Comparison of ENCODE assay signal across 30 mouse cellular contexts in the genomic region with DNA sequence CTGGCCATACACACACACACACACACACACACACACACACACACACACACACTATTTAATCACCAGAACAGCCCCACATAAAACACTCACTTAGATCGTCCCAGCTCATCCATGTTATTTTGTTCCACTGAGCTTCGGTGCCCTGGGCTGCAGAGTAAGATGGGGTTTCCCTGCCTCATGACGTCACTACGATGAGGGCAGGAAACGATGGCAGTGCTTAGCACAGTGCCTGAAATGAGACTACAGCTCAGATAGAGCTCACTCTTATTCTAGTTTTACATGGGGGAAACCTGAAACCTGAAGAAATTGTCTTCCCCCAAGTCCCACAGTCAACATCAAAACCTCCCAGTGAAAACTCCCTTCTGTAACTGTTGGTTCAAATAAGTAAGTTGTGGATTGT.
A peak's percentile ranks its signal among the peaks of the same experiment; 100 is the strongest.
DNase-seq lines count a peak whose midpoint lies in the region; ATAC-seq and TF ChIP-seq lines count a peak whose summit lies in the region.
"Had no signal": no experiment of that assay in that cellular context is flagged by ENCODE, and none has a peak within 500 bp of the region (broad histone marks: within the 10 kb centered on the region; RNA-seq: fewer than 3 reads in every experiment).

No protein-coding gene starts in this region.

- H3K9ac ChIP-seq in CH12.LX (ENCODE audit: insufficient read depth, low read depth): no peak overlapping the region
- H3K9ac ChIP-seq: embryonic facial prominence, embryonic 15.5 days; forebrain, embryonic 13.5 days; limb, embryonic 13.5 days; liver, embryonic 12.5 days; neural tube, embryonic 13.5 days had no signal

- peak; percentile 93 for ATAC-seq in inflammation-experienced regulatory T-cells, adult 6 months
- ATAC-seq: forebrain, embryonic 13.5 days; hindbrain, postnatal 0 days; intestine, postnatal 0 days; lung, postnatal 0 days; Patski had no signal

- H3K27ac ChIP-seq in spleen, adult 2 months (ENCODE audit: insufficient read depth, low read length): peak overlapping the region; percentile 68
- H3K27ac ChIP-seq in CH12.LX (ENCODE audit: insufficient read depth, low read depth): no peak overlapping the region
- H3K27ac ChIP-seq: embryonic facial prominence, embryonic 10.5 days; embryonic facial prominence, embryonic 15.5 days; forebrain, embryonic 13.5 days; hindbrain, postnatal 0 days; limb, embryonic 13.5 days; liver, embryonic 12.5 days; neural tube, embryonic 13.5 days had no signal

- no peak for TF ChIP-seq CTCF in spleen, adult 2 months (IDR thresholded peaks at IDR 0.05; ENCODE audit: extremely low read depth, insufficient read depth, insufficient read length, insufficient replicate concordance)
- TF ChIP-seq CTCF in CH12.LX (conservative IDR thresholded peaks at IDR 0.05 in 1 of 2, IDR thresholded peaks at IDR 0.05 in 1 of 2; ENCODE audit: low read depth in 2 of 2, low read length in 2 of 2): no peak

- H3K27me3 ChIP-seq in spleen, adult 2 months (ENCODE audit: control insufficient read depth, insufficient read depth, low read length): no peaks in the 10 kb centered on the region
- H3K27me3 ChIP-seq in CH12.LX (replicated peaks): no peaks in the 10 kb centered on the region
- no peaks in the 10 kb centered on the region for H3K27me3 ChIP-seq in splenic B cell, adult 2 months (ENCODE audit: control insufficient read depth, insufficient read depth, low read length, poor library complexity, severe bottlenecking)
- H3K27me3 ChIP-seq: embryonic facial prominence, embryonic 15.5 days; forebrain, embryonic 13.5 days; liver, embryonic 12.5 days; megakaryocyte, embryonic 14.5 days; neural tube, embryonic 13.5 days; Patski had no signal

- H3K4me3 ChIP-seq in spleen, adult 2 months (ENCODE audit: extremely low read depth, insufficient read depth, insufficient read length): no peak overlapping the region
- H3K4me3 ChIP-seq in CH12.LX (replicated peaks in 1 of 3; ENCODE audit: low read depth in 2 of 3, low read length in 2 of 3, poor library complexity in 1 of 3): peak overlapping the region in 1 of 3 experiments; percentile 32
- H3K4me3 ChIP-seq: embryonic facial prominence, embryonic 10.5 days; embryonic facial prominence, embryonic 15.5 days; forebrain, embryonic 13.5 days; limb, embryonic 13.5 days; liver, embryonic 12.5 days; megakaryocyte, embryonic 14.5 days; neural tube, embryonic 13.5 days had no signal

- TF ChIP-seq RAD21 in CH12.LX (IDR thresholded peaks at IDR 0.05; ENCODE audit: low read depth, low read length): no peak

- peak overlapping the region; percentile 91 for H3K4me2 ChIP-seq in CH12.LX (ENCODE audit: insufficient read depth, low read depth, poor library complexity, severe bottlenecking)
- H3K4me2 ChIP-seq: embryonic facial prominence, embryonic 15.5 days; forebrain, embryonic 13.5 days; limb, embryonic 13.5 days; liver, embryonic 12.5 days; neural tube, embryonic 13.5 days had no signal

- H3K36me3 ChIP-seq in spleen, adult 2 months (ENCODE audit: control insufficient read depth, insufficient read depth, low read length): no peaks in the 10 kb centered on the region
- H3K36me3 ChIP-seq in CH12.LX (replicated peaks in 1 of 2; ENCODE audit: control insufficient read depth in 1 of 2, insufficient read depth in 1 of 2, low read length in 1 of 2): no peaks in the 10 kb centered on the region
- no peaks in the 10 kb centered on the region for H3K36me3 ChIP-seq in splenic B cell, adult 2 months (ENCODE audit: control insufficient read depth, insufficient read depth, low read length, poor library complexity, severe bottlenecking)
- H3K36me3 ChIP-seq: embryonic facial prominence, embryonic 10.5 days; embryonic facial prominence, embryonic 15.5 days; limb, embryonic 13.5 days; liver, embryonic 12.5 days; neural tube, embryonic 13.5 days had no signal

- DNase-seq in spleen, adult 2 months (ENCODE audit: low read depth in 1 of 2, low spot score in 2 of 2): peak; percentile 45 to 73
- DNase-seq in spleen, postnatal 4 days (ENCODE audit: low spot score in 2 of 2): no peak
- DNase-seq in CH12.LX (ENCODE audit: extremely low read depth): peak; percentile 86
- peak; percentile 91 for DNase-seq in splenic B cell, adult 2 months (ENCODE audit: low read depth, low spot score)
- DNase-seq in urinary bladder, adult 18-20 months (ENCODE audit: low spot score in 2 of 2): no peak
- no peak for DNase-seq in adrenal gland, postnatal 4 days (ENCODE audit: low spot score in 2 of 2)
- no peak for DNase-seq in left cerebral cortex, adult 9 months (ENCODE audit: low spot score in 2 of 2)
- DNase-seq: adrenal gland, postnatal 25 days; cerebellum, adult 8-10 months; cerebellum, postnatal 25 days; gastrocnemius, postnatal 14 days; heart, postnatal 14 days; kidney, postnatal 25 days; lung, adult 18-20 months; lung, postnatal 4 days; midbrain, embryonic 14.5 days; right cerebral cortex, postnatal 14 days; thymus, postnatal 4 days had no signal

- no peak; the same call in 1 of the 2 replicates for TF ChIP-seq EP300 in CH12.LX (IDR thresholded peaks at IDR 0.05; ENCODE audit: low read length)

- no peaks in the 10 kb centered on the region for H3K9me3 ChIP-seq in CH12.LX (replicated peaks; ENCODE audit: low read length)
- H3K9me3 ChIP-seq: embryonic facial prominence, embryonic 10.5 days; embryonic facial prominence, embryonic 15.5 days; forebrain, embryonic 13.5 days; limb, embryonic 13.5 days; liver, embryonic 12.5 days; megakaryocyte, embryonic 14.5 days; neural tube, embryonic 13.5 days had no signal

- no peak for TF ChIP-seq POLR2A in spleen, adult 2 months (IDR thresholded peaks at IDR 0.05; ENCODE audit: low read depth, low read length)
- no peak for TF ChIP-seq POLR2A in CH12.LX (IDR thresholded peaks at IDR 0.05; ENCODE audit: low read depth, low read length)

- in situ Hi-C loops in CH12.LX (cut with MboI; ENCODE audit: low pct_ligation_motif_present, low pct_unique_long_range_greater_than_20kb, low sequenced_read_pairs): loop anchor here (5.0 to 25.0 kb wide), 4 partner anchors 152 to 500 kb away; no protein-coding TSS in a partner anchor

- dilution Hi-C loops in CH12.LX (cut with MboI; ENCODE audit: extremely low pct_ligation_motif_present, extremely low pct_unique_long_range_greater_than_20kb, low sequenced_read_pairs): no loop called here

- 23% methylated on average over 5 of the region's 5 CpGs for WGBS in spleen, adult 2 months

- H3K79me2 ChIP-seq in CH12.LX (replicated peaks; ENCODE audit: control insufficient read depth, extremely low read depth, insufficient read depth, poor library complexity, severe bottlenecking): no peaks in the 10 kb centered on the region

- H3K4me1 ChIP-seq in spleen, adult 2 months (ENCODE audit: control insufficient read depth, insufficient read depth, insufficient read length): peaks cover 11% of the 10 kb centered on the region; the same call in 1 of the 2 replicates
- peaks cover 10 to 59% of the 10 kb centered on the region in 2 experiments for H3K4me1 ChIP-seq in CH12.LX (ENCODE audit: control insufficient read depth in 1 of 2, insufficient read depth in 2 of 2)
- H3K4me1 ChIP-seq: forebrain, embryonic 13.5 days; neural tube, embryonic 13.5 days had no signal

TF ChIP-seq in CH12.LX, 34 proteins besides CTCF, POLR2A, EP300 and RAD21 (continues in another document):
- TF ChIP-seq UBTF (IDR thresholded peaks at IDR 0.05; ENCODE audit: low read depth, low read length) (no peak), POLR2AphosphoS2 (IDR thresholded peaks at IDR 0.05; ENCODE audit: low read depth, low read length) (no peak), MEF2A (IDR thresholded peaks at IDR 0.05; ENCODE audit: borderline replicate concordance, low read depth, low read length) (no peak), ZMIZ1 (IDR thresholded peaks at IDR 0.05; ENCODE audit: low read depth, low read length) (no peak), CHD2 (IDR thresholded peaks at IDR 0.05; ENCODE audit: low read length) (no peak), SIN3A (IDR thresholded peaks at IDR 0.05; ENCODE audit: low read length) (0 out of 2 replicates have a peak, but pooled peaks have one; percentile 39), SMC3 (IDR thresholded peaks at IDR 0.05; ENCODE audit: low read depth, low read length) (no peak), KAT2A (IDR thresholded peaks at IDR 0.05; ENCODE audit: insufficient replicate concordance, low read length) (no peak), JUN (IDR thresholded peaks at IDR 0.05; ENCODE audit: insufficient read depth, low read depth, low read length) (no peak; the same call in 1 of the 2 replicates), NRF1 (IDR thresholded peaks at IDR 0.05; ENCODE audit: low read depth, low read length) (0 out of 2 replicates have a peak, but pooled peaks have one; percentile 15), TBP (conservative IDR thresholded peaks at IDR 0.05; ENCODE audit: low read depth, low read length) (0 out of 2 replicates have a peak, but pooled peaks have one; percentile 39), MAZ (IDR thresholded peaks at IDR 0.05; ENCODE audit: low read depth, low read length) (no peak), MAFK (IDR thresholded peaks at IDR 0.05; ENCODE audit: insufficient replicate concordance, low read length) (no peak), ZC3H11A (IDR thresholded peaks at IDR 0.05; ENCODE audit: low read depth, low read length) (no peak), NELFE (IDR thresholded peaks at IDR 0.05; ENCODE audit: low read depth, low read length) (no peak), USF2 (conservative IDR thresholded peaks at IDR 0.05; ENCODE audit: low read depth, low read length) (no peak), ZNF384 (IDR thresholded peaks at IDR 0.05; ENCODE audit: low read depth, low read length) (no peak), ZKSCAN1 (IDR thresholded peaks at IDR 0.05; ENCODE audit: borderline replicate concordance, low read depth, low read length) (no peak), ELF1 (IDR thresholded peaks at IDR 0.05; ENCODE audit: low read depth, low read length) (0 out of 2 replicates have a peak, but pooled peaks have one; percentile 23), E2F4 (IDR thresholded peaks at IDR 0.05; ENCODE audit: insufficient replicate concordance, low read depth, low read length) (no peak), PAX5 (IDR thresholded peaks at IDR 0.05; ENCODE audit: low read length) (no peak), MYC (IDR thresholded peaks at IDR 0.05; ENCODE audit: low read depth, low read length) (no peak; the same call in 1 of the 2 replicates), USF1 (IDR thresholded peaks at IDR 0.05; ENCODE audit: low read depth, low read length) (no peak), GABPA (IDR thresholded peaks at IDR 0.05; ENCODE audit: insufficient replicate concordance, low read depth, low read length) (no peak), JUND (conservative IDR thresholded peaks at IDR 0.05; ENCODE audit: low read depth, low read length) (peak; percentile 67), RCOR1 (conservative IDR thresholded peaks at IDR 0.05; ENCODE audit: low read depth, low read length) (no peak), BHLHE40 (IDR thresholded peaks at IDR 0.05; ENCODE audit: low read depth, low read length) (0 out of 2 replicates have a peak, but pooled peaks have one; percentile 15), TCF12 (IDR thresholded peaks at IDR 0.05; ENCODE audit: low read depth, low read length) (no peak)

Comparison
In these comparisons a context has a peak if more than half of its experiments do, and no peak if none do; other contexts are left out.
1. DNase-seq: peak in spleen, adult 2 months (2 of 2), CH12.LX (single experiment) and splenic B cell, adult 2 months (single experiment); none in spleen, postnatal 4 days (0 of 2), urinary bladder, adult 18-20 months (0 of 2), adrenal gland, postnatal 4 days (0 of 2) and left cerebral cortex, adult 9 months (0 of 2).